Comparison of ENCODE assay signal across 17 mouse cellular contexts in genomic region chr8:61301298-61302028, GRCm38 (mm10).
A peak's percentile ranks its signal among the peaks of the same experiment; 100 is the strongest.
DNase-seq lines count a peak whose midpoint lies in the region; ATAC-seq and TF ChIP-seq lines count a peak whose summit lies in the region.
"Had no signal": no experiment of that assay in that cellular context is flagged by ENCODE, and none has a peak within 500 bp of the region (broad histone marks: within the 10 kb centered on the region; RNA-seq: fewer than 3 reads in every experiment).

No protein-coding gene starts in this region.

- no peak overlapping the region for H3K4me3 ChIP-seq in midbrain, embryonic 13.5 days (replicated peaks)
- H3K4me3 ChIP-seq in midbrain, postnatal 0 days (ENCODE audit: low read depth, low read length), result no peak overlapping the region
- H3K4me3 ChIP-seq in forebrain, embryonic 13.5 days, result no peak overlapping the region
- H3K4me3 ChIP-seq in hindbrain, postnatal 0 days (ENCODE audit: low read length), result no peak overlapping the region
- no peak overlapping the region for H3K4me3 ChIP-seq in neural tube, embryonic 14.5 days (ENCODE audit: low read depth, low read length)
- H3K4me3 ChIP-seq: heart, embryonic 10.5 days; hindbrain, embryonic 15.5 days; stomach, embryonic 15.5 days had no signal

- no peaks in the 10 kb centered on the region for H3K9me3 ChIP-seq in midbrain, embryonic 13.5 days
- H3K9me3 ChIP-seq in midbrain, postnatal 0 days (ENCODE audit: low read length), result no peaks in the 10 kb centered on the region
- no peaks in the 10 kb centered on the region for H3K9me3 ChIP-seq in forebrain, embryonic 13.5 days (replicated peaks)
- H3K9me3 ChIP-seq in hindbrain, postnatal 0 days (ENCODE audit: low read length), result no peaks in the 10 kb centered on the region
- no peaks in the 10 kb centered on the region for H3K9me3 ChIP-seq in neural tube, embryonic 14.5 days (ENCODE audit: control insufficient read depth, low read length)
- H3K9me3 ChIP-seq: heart, embryonic 10.5 days; hindbrain, embryonic 15.5 days; stomach, embryonic 15.5 days had no signal

- peak; percentile 31; the same call in 1 of the 2 replicates for ATAC-seq in midbrain, embryonic 13.5 days
- ATAC-seq in midbrain, postnatal 0 days (ENCODE audit: low FRiP score), result no peak
- ATAC-seq in forebrain, embryonic 13.5 days, result peak; percentile 63; the same call in 1 of the 2 replicates
- 0 out of 2 replicates have a peak, but pooled peaks have one; percentile 36 for ATAC-seq in hindbrain, postnatal 0 days
- ATAC-seq in neural tube, embryonic 14.5 days (ENCODE audit: low read depth), result 0 out of 2 replicates have a peak, but pooled peaks have one; percentile 8
- ATAC-seq: CD4-positive, CD25-positive, alpha-beta regulatory T cell, adult 4 months had no signal

- no peak for DNase-seq in midbrain, postnatal 0 days (ENCODE audit: low spot score)
- DNase-seq in hindbrain, postnatal 0 days (ENCODE audit: low spot score), result no peak
- DNase-seq in right cerebral cortex, adult 18-20 months, result no peak
- DNase-seq in thymus, postnatal 10 days (ENCODE audit: low spot score in 2 of 2), result no peak
- no peak for DNase-seq in layer of hippocampus, postnatal 14 days (ENCODE audit: low spot score in 2 of 2)
- DNase-seq: cerebellum, postnatal 36 days; kidney, postnatal 10 days; lung, postnatal 4 days; right cerebral cortex, postnatal 14 days had no signal

- H3K9ac ChIP-seq in midbrain, embryonic 13.5 days (replicated peaks), result no peak overlapping the region
- H3K9ac ChIP-seq in midbrain, postnatal 0 days (replicated peaks; ENCODE audit: low read length, poor library complexity, severe bottlenecking), result no peak overlapping the region
- H3K9ac ChIP-seq in forebrain, embryonic 13.5 days, result 0 out of 2 replicates have a peak overlapping the region, but pooled peaks have one; percentile 6
- H3K9ac ChIP-seq in hindbrain, postnatal 0 days (replicated peaks; ENCODE audit: low read length), result no peak overlapping the region
- no peak overlapping the region for H3K9ac ChIP-seq in neural tube, embryonic 14.5 days (replicated peaks; ENCODE audit: low read depth, low read length)
- H3K9ac ChIP-seq: hindbrain, embryonic 15.5 days; liver, embryonic 14.5 days; stomach, embryonic 15.5 days had no signal

- H3K4me2 ChIP-seq in midbrain, embryonic 13.5 days (replicated peaks), result no peak overlapping the region
- no peak overlapping the region for H3K4me2 ChIP-seq in midbrain, postnatal 0 days (ENCODE audit: low read depth, low read length, poor library complexity, severe bottlenecking)
- H3K4me2 ChIP-seq in forebrain, embryonic 13.5 days, result no peak overlapping the region
- H3K4me2 ChIP-seq in hindbrain, postnatal 0 days (ENCODE audit: low read depth, low read length), result no peak overlapping the region
- no peak overlapping the region for H3K4me2 ChIP-seq in neural tube, embryonic 14.5 days (ENCODE audit: low read depth, low read length)
- H3K4me2 ChIP-seq: hindbrain, embryonic 15.5 days; stomach, embryonic 15.5 days had no signal

- 57% methylated on average over 18 of the region's 18 CpGs for WGBS in midbrain, embryonic 13.5 days
- WGBS in midbrain, postnatal 0 days, result 56% methylated on average over 18 of the region's 18 CpGs
- 42% methylated on average over 18 of the region's 18 CpGs for WGBS in forebrain, embryonic 13.5 days
- 51% methylated on average over 18 of the region's 18 CpGs for WGBS in hindbrain, postnatal 0 days
- 25% methylated on average over 18 of the region's 18 CpGs for WGBS in neural tube, embryonic 14.5 days

- peaks cover 14% of the 10 kb centered on the region for H3K4me1 ChIP-seq in midbrain, embryonic 13.5 days (replicated peaks)
- H3K4me1 ChIP-seq in midbrain, postnatal 0 days (ENCODE audit: insufficient read depth, low read length), result no peaks in the 10 kb centered on the region
- H3K4me1 ChIP-seq in forebrain, embryonic 13.5 days, result peaks cover 31% of the 10 kb centered on the region
- H3K4me1 ChIP-seq in hindbrain, postnatal 0 days (ENCODE audit: insufficient read depth, low read length), result peaks cover 2% of the 10 kb centered on the region; the same call in 1 of the 2 replicates
- H3K4me1 ChIP-seq in neural tube, embryonic 14.5 days (ENCODE audit: control insufficient read depth, insufficient read depth, low read length), result 0 out of 2 replicates have a peak, but pooled peaks cover 3% of the 10 kb centered on the region
- H3K4me1 ChIP-seq: heart, embryonic 10.5 days; stomach, embryonic 15.5 days had no signal

- H3K27ac ChIP-seq in midbrain, embryonic 13.5 days, result peak overlapping the region; percentile 40
- H3K27ac ChIP-seq in midbrain, postnatal 0 days (ENCODE audit: low read depth, low read length), result no peak overlapping the region
- peak overlapping the region; percentile 45 for H3K27ac ChIP-seq in forebrain, embryonic 13.5 days
- H3K27ac ChIP-seq in hindbrain, postnatal 0 days, result no peak overlapping the region
- H3K27ac ChIP-seq in neural tube, embryonic 14.5 days (ENCODE audit: low read depth, low read length), result peak overlapping the region; percentile 35; the same call in 1 of the 2 replicates
- H3K27ac ChIP-seq: heart, embryonic 10.5 days; hindbrain, embryonic 15.5 days; liver, embryonic 14.5 days; stomach, embryonic 15.5 days had no signal

- no peak for TF ChIP-seq CTCF in midbrain, postnatal 0 days (IDR thresholded peaks at IDR 0.05)
- TF ChIP-seq CTCF in hindbrain, postnatal 0 days (IDR thresholded peaks at IDR 0.05; ENCODE audit: low read depth), result no peak

- no peaks in the 10 kb centered on the region for H3K36me3 ChIP-seq in midbrain, embryonic 13.5 days
- no peaks in the 10 kb centered on the region for H3K36me3 ChIP-seq in midbrain, postnatal 0 days (ENCODE audit: insufficient read depth, low read length)
- no peaks in the 10 kb centered on the region for H3K36me3 ChIP-seq in forebrain, embryonic 13.5 days (ENCODE audit: poor library complexity, severe bottlenecking)
- no peaks in the 10 kb centered on the region for H3K36me3 ChIP-seq in hindbrain, postnatal 0 days (ENCODE audit: insufficient read depth, low read length)
- no peaks in the 10 kb centered on the region for H3K36me3 ChIP-seq in neural tube, embryonic 14.5 days (ENCODE audit: control insufficient read depth, insufficient read depth, low read length)
- H3K36me3 ChIP-seq: heart, embryonic 10.5 days; hindbrain, embryonic 15.5 days; stomach, embryonic 15.5 days had no signal

- H3K27me3 ChIP-seq in midbrain, embryonic 13.5 days, result no peaks in the 10 kb centered on the region
- no peaks in the 10 kb centered on the region for H3K27me3 ChIP-seq in midbrain, postnatal 0 days (ENCODE audit: insufficient read depth, low read length)
- no peaks in the 10 kb centered on the region for H3K27me3 ChIP-seq in forebrain, embryonic 13.5 days
- H3K27me3 ChIP-seq in hindbrain, postnatal 0 days (ENCODE audit: insufficient read depth, low read length), result no peaks in the 10 kb centered on the region
- H3K27me3 ChIP-seq in neural tube, embryonic 14.5 days (ENCODE audit: control insufficient read depth, insufficient read depth, low read length), result no peaks in the 10 kb centered on the region
- H3K27me3 ChIP-seq: hindbrain, embryonic 15.5 days; stomach, embryonic 15.5 days had no signal

Comparison
In these comparisons a context has a peak if more than half of its experiments do, and no peak if none do; other contexts are left out.
1. H3K27ac ChIP-seq: peak in midbrain, embryonic 13.5 days (single experiment), forebrain, embryonic 13.5 days (single experiment) and neural tube, embryonic 14.5 days (single experiment); none in midbrain, postnatal 0 days (single experiment) and hindbrain, postnatal 0 days (single experiment).